Mouse (Mus musculus) MEL (cell line): ENCODE data around the gene Col15a1. TPM values are rescaled to one million over a fixed set of nuclear protein-coding genes. Genes with fewer than 3 reads are reported as not detected.

ENCODE experiments used
- DNase-seq: peaks from one replicate; pipeline ENCODE4 v3.0.0; 2011; ENCODE audit warnings: low read depth, low spot score
- H3K27ac ChIP-seq: 2 replicates; pipeline ENCODE4 v1.5.1; 2012; ENCODE audit warnings: low read depth, mild to moderate bottlenecking, control low read depth, low read length, moderate library complexity; ENCODE audit not compliant: control insufficient read depth
- H3K27me3 ChIP-seq, 2 experiments: fragments of 150-350 bp in 1 of 2; sonication (generic) in 1 of 2; 2 replicates each; pipeline ENCODE4 v1.6.1; 2012; ENCODE audit warnings: low read length in 2 of 2, mild to moderate bottlenecking in 2 of 2, improper control_type of control experiment in 1 of 2, moderate library complexity in 1 of 2; ENCODE audit not compliant: insufficient read depth in 2 of 2, control insufficient read depth in 1 of 2
- H3K36me3 ChIP-seq, 2 experiments: 2 replicates each; pipeline ENCODE4 v1.6.1; 2012 to 2014; ENCODE audit warnings: low read length in 2 of 2, improper control_type of control experiment in 1 of 2, inconsistent platforms in 1 of 2, mild to moderate bottlenecking in 1 of 2; ENCODE audit not compliant: insufficient read depth in 2 of 2, control insufficient read depth in 1 of 2
- H3K4me1 ChIP-seq, 2 experiments: fragments of 150-350 bp in 1 of 2; sonication (generic) in 1 of 2; 2 replicates each; pipeline ENCODE4 v1.6.1; 2012; ENCODE audit warnings: low read length in 2 of 2, improper control_type of control experiment in 1 of 2, mild to moderate bottlenecking in 1 of 2; ENCODE audit not compliant: insufficient read depth in 2 of 2, control insufficient read depth in 1 of 2
- H3K4me3 ChIP-seq, 2 experiments: fragments of 150-350 bp in 1 of 2; sonication (generic) in 1 of 2; 2 replicates each; pipeline ENCODE4 v1.5.1; 2012; ENCODE audit warnings: low read depth in 2 of 2, low read length in 2 of 2, mild to moderate bottlenecking in 2 of 2, moderate library complexity in 2 of 2, control low read depth in 1 of 2, improper control_type of control experiment in 1 of 2; ENCODE audit not compliant: control insufficient read depth in 1 of 2, insufficient read depth in 1 of 2
- H3K79me2 ChIP-seq: 2 replicates; pipeline ENCODE4 v1.6.1; 2012; ENCODE audit warnings: mild to moderate bottlenecking, low read length, moderate library complexity; ENCODE audit not compliant: control insufficient read depth, poor library complexity, insufficient read depth
- H3K9ac ChIP-seq: 2 replicates; pipeline ENCODE4 v1.6.1; 2012; ENCODE audit warnings: low read depth, mild to moderate bottlenecking, control low read depth, low read length, moderate library complexity; ENCODE audit not compliant: control insufficient read depth, poor library complexity, severe bottlenecking
- H3K9me3 ChIP-seq: fragments of 150-350 bp; sonication (generic); replicated peaks from 2 replicates; pipeline ENCODE4 v1.6.1; 2012; ENCODE audit warnings: mild to moderate bottlenecking, low read length, improper control_type of control experiment, moderate library complexity; ENCODE audit not compliant: insufficient read depth
- BHLHE40 ChIP-seq: IDR thresholded peaks from 2 replicates; pipeline ENCODE4 v1.6.1; 2012; ENCODE audit warnings: low read depth, mild to moderate bottlenecking, inconsistent platforms, low read length, improper control_type of control experiment, borderline replicate concordance
- CHD1 ChIP-seq: IDR thresholded peaks from 2 replicates; pipeline ENCODE4 v1.6.1; 2012; ENCODE audit warnings: low read depth, mild to moderate bottlenecking, inconsistent platforms, low read length, improper control_type of control experiment
- CHD2 ChIP-seq: IDR thresholded peaks from 2 replicates; pipeline ENCODE4 v1.6.1; 2011; ENCODE audit warnings: low read length, improper control_type of control experiment
- CTCF ChIP-seq, 3 experiments: IDR thresholded peaks in 2 of 3; conservative IDR thresholded peaks in 1 of 3; 2 replicates each; pipeline ENCODE4 v1.5.1; 2011 to 2012; ENCODE audit warnings: low read length in 3 of 3, low read depth in 2 of 3, mild to moderate bottlenecking in 2 of 3, improper control_type of control experiment in 1 of 3, inconsistent platforms in 1 of 3, mixed read lengths in 1 of 3, moderate library complexity in 1 of 3; ENCODE audit not compliant: control insufficient read depth in 1 of 3, insufficient read depth in 1 of 3, poor library complexity in 1 of 3, severe bottlenecking in 1 of 3
- E2F4 ChIP-seq: IDR thresholded peaks from 2 replicates; pipeline ENCODE4 v1.6.1; 2011; ENCODE audit warnings: low read depth, low read length, improper control_type of control experiment, borderline replicate concordance
- ELF1 ChIP-seq: IDR thresholded peaks from 2 replicates; pipeline ENCODE4 v1.6.1; 2014; ENCODE audit warnings: low read depth, mild to moderate bottlenecking, inconsistent platforms, low read length, improper control_type of control experiment, moderate library complexity
- ETS1 ChIP-seq: IDR thresholded peaks from 2 replicates; pipeline ENCODE4 v1.6.1; 2012; ENCODE audit warnings: low read depth, mild to moderate bottlenecking, inconsistent platforms, low read length, improper control_type of control experiment, moderate library complexity
- GABPA ChIP-seq: IDR thresholded peaks from 2 replicates; pipeline ENCODE4 v1.6.1; 2012; ENCODE audit warnings: low read depth, mild to moderate bottlenecking, inconsistent platforms, low read length, improper control_type of control experiment, moderate library complexity
- HCFC1 ChIP-seq: IDR thresholded peaks from 2 replicates; pipeline ENCODE4 v1.6.1; 2012; ENCODE audit warnings: low read depth, mild to moderate bottlenecking, inconsistent platforms, low read length, improper control_type of control experiment, moderate library complexity
- KAT2A ChIP-seq: conservative IDR thresholded peaks from 2 replicates; pipeline ENCODE4 v1.6.1; 2012; ENCODE audit warnings: low read depth, low read length, improper control_type of control experiment, inconsistent platforms
- MAFK ChIP-seq: IDR thresholded peaks from 2 replicates; pipeline ENCODE4 v1.6.1; 2011; ENCODE audit warnings: low read depth, mild to moderate bottlenecking, low read length, improper control_type of control experiment, borderline replicate concordance
- MAX ChIP-seq: IDR thresholded peaks from 2 replicates; pipeline ENCODE4 v1.6.1; 2011; ENCODE audit warnings: low read length, improper control_type of control experiment
- MEF2A ChIP-seq: IDR thresholded peaks from 2 replicates; pipeline ENCODE4 v1.6.1; 2014; ENCODE audit warnings: low read depth, mild to moderate bottlenecking, inconsistent platforms, low read length, improper control_type of control experiment; ENCODE audit not compliant: poor library complexity, insufficient replicate concordance, severe bottlenecking; ENCODE audit errors: extremely low read depth
- MXI1 ChIP-seq: IDR thresholded peaks from 2 replicates; pipeline ENCODE4 v1.6.1; 2011; ENCODE audit warnings: mild to moderate bottlenecking, low read depth, low read length, improper control_type of control experiment
- MYB ChIP-seq: IDR thresholded peaks from 2 replicates; pipeline ENCODE4 v1.6.1; 2011; ENCODE audit warnings: mild to moderate bottlenecking, low read depth, low read length, improper control_type of control experiment
- NELFE ChIP-seq: IDR thresholded peaks from 2 replicates; pipeline ENCODE4 v1.6.1; 2011; ENCODE audit warnings: low read depth, low read length, improper control_type of control experiment
- NRF1 ChIP-seq: IDR thresholded peaks from 2 replicates; pipeline ENCODE4 v1.6.1; 2014; ENCODE audit warnings: low read depth, mild to moderate bottlenecking, inconsistent platforms, low read length, improper control_type of control experiment, moderate library complexity; ENCODE audit not compliant: poor library complexity, insufficient read depth, severe bottlenecking
- POLR2A ChIP-seq, 2 experiments: IDR thresholded peaks; 2 replicates each; pipeline ENCODE4 v1.6.1; 2011 to 2012; ENCODE audit warnings: low read length in 2 of 2, mild to moderate bottlenecking in 2 of 2, control low read depth in 1 of 2, improper control_type of control experiment in 1 of 2, low read depth in 1 of 2, moderate library complexity in 1 of 2; ENCODE audit not compliant: control insufficient read depth in 1 of 2, insufficient read depth in 1 of 2, poor library complexity in 1 of 2
- POLR2AphosphoS5 ChIP-seq: IDR thresholded peaks from 2 replicates; pipeline ENCODE4 v1.6.1; 2012; ENCODE audit warnings: low read depth, borderline replicate concordance, mild to moderate bottlenecking, inconsistent platforms, low read length, moderate library complexity, mixed read lengths
- SMC3 ChIP-seq: IDR thresholded peaks from 2 replicates; pipeline ENCODE4 v1.6.1; 2011; ENCODE audit warnings: low read depth, low read length, improper control_type of control experiment
- TAL1 ChIP-seq: IDR thresholded peaks from 2 replicates; pipeline ENCODE4 v1.6.1; 2012; ENCODE audit warnings: mild to moderate bottlenecking, inconsistent platforms, low read length, moderate library complexity, mixed read lengths
- UBTF ChIP-seq: IDR thresholded peaks from 2 replicates; pipeline ENCODE4 v1.6.1; 2012; ENCODE audit warnings: low read depth, mild to moderate bottlenecking, inconsistent platforms, low read length, improper control_type of control experiment, moderate library complexity, borderline replicate concordance; ENCODE audit not compliant: insufficient read depth
- USF1 ChIP-seq: IDR thresholded peaks from 2 replicates; pipeline ENCODE4 v1.6.1; 2014; ENCODE audit warnings: low read depth, mild to moderate bottlenecking, inconsistent platforms, low read length, improper control_type of control experiment, moderate library complexity
- ZKSCAN1 ChIP-seq: IDR thresholded peaks from 2 replicates; pipeline ENCODE4 v1.6.1; 2012; ENCODE audit warnings: low read depth, mild to moderate bottlenecking, inconsistent platforms, low read length, improper control_type of control experiment, moderate library complexity
- ZMIZ1 ChIP-seq: IDR thresholded peaks from 2 replicates; pipeline ENCODE4 v1.6.1; 2012; ENCODE audit warnings: low read depth, mild to moderate bottlenecking, inconsistent platforms, low read length, improper control_type of control experiment, moderate library complexity
- ZNF384 ChIP-seq: IDR thresholded peaks from 2 replicates; pipeline ENCODE4 v1.6.1; 2012; ENCODE audit warnings: low read depth, mild to moderate bottlenecking, inconsistent platforms, low read length, improper control_type of control experiment
- polyA plus RNA-seq, 2 experiments: library from polyadenylated mRNA; stranded (reverse) in 1 of 2; unstranded in 1 of 2; fragments of >175 nt in 1 of 2; fragments of >200 nt in 1 of 2; gene quantifications; 2 replicates each; pipeline versions ENCODE4 v1.2.1 to v1.2.4; 2012; ENCODE audit warnings: low replicate concordance in 2 of 2, low read depth in 1 of 2; ENCODE audit not compliant: insufficient read length in 2 of 2, insufficient read depth in 1 of 2, missing spikeins in 1 of 2
- total RNA-seq: library from RNA; depleted of rRNA; stranded (reverse); fragments of 300-350 nt; gene quantifications from 2 replicates; pipeline ENCODE4 v1.2.3, GENCODE M21; 2012

The Col15a1 gene
- total and polyA plus RNA-seq, 3 experiments = 2.2 to 2.6 TPM; not detected in 1

- Histone ChIP-seq H3K27me3 (no peaks in the 10 kb centered on the region), H3K9ac (no peak overlapping the region), H3K79me2 (no peaks in the 10 kb centered on the region), H3K27ac (peak overlapping the region; percentile 89), H3K9me3 (no peaks in the 10 kb centered on the region), H3K4me1 (peaks cover 12 to 30% of the 10 kb centered on the region in 2 experiments), H3K4me3 (no peak overlapping the region), H3K36me3 (peaks cover 0 to 15% of the 10 kb centered on the region in 2 experiments; a peak in 2 of 4 replicates)
- DNase-seq = no peak
- TF ChIP-seq MXI1 (no peak), NRF1 (no peak), ZKSCAN1 (no peak), USF1 (no peak), ZNF384 (no peak), ZMIZ1 (no peak), CHD2 (no peak), MAFK (no peak), UBTF (no peak), ETS1 (no peak), E2F4 (no peak), BHLHE40 (no peak), CHD1 (no peak), MEF2A (no peak), HCFC1 (no peak), GABPA (no peak), KAT2A (no peak)
These were observed 87.6 kb downstream of the Col15a1 start for GRCm38 (mm10) chr4:47295547-47295946.

GRCm38 (mm10) chr4:47300701-47301100 lies 92.7 kb downstream of the Col15a1 start:
- no peak overlapping the region for H3K27ac ChIP-seq
- H3K4me3 ChIP-seq = no peak overlapping the region
- H3K4me1 ChIP-seq = peaks cover 4 to 21% of the 10 kb centered on the region in 2 experiments
- no peaks in the 10 kb centered on the region for H3K9me3 ChIP-seq
- H3K9ac ChIP-seq = no peak overlapping the region
- H3K27me3 ChIP-seq = no peaks in the 10 kb centered on the region
- no peaks in the 10 kb centered on the region for H3K79me2 ChIP-seq
- peaks cover 0 to 15% of the 10 kb centered on the region in 2 experiments; a peak in 2 of 4 replicates for H3K36me3 ChIP-seq
- no peak for DNase-seq
- no peak for TF ChIP-seq ELF1
- TF ChIP-seq TAL1 = no peak
- TF ChIP-seq MYB = no peak
- no peak for TF ChIP-seq SMC3
- TF ChIP-seq POLR2AphosphoS5 = no peak
- TF ChIP-seq CHD2 = no peak
- no peak for TF ChIP-seq POLR2A (IDR thresholded peaks at IDR 0.05; ENCODE audit: control insufficient read depth in 1 of 2, insufficient read depth in 1 of 2, low read depth in 1 of 2, low read length in 2 of 2, poor library complexity in 1 of 2)
- no peak for TF ChIP-seq UBTF
- TF ChIP-seq ZMIZ1 = no peak
- no peak for TF ChIP-seq CTCF (IDR thresholded peaks at IDR 0.05 in 2 of 3, conservative IDR thresholded peaks at IDR 0.05 in 1 of 3; ENCODE audit: control insufficient read depth in 1 of 3, insufficient read depth in 1 of 3, low read depth in 2 of 3, low read length in 3 of 3, poor library complexity in 1 of 3, severe bottlenecking in 1 of 3)
- TF ChIP-seq MEF2A = no peak
- TF ChIP-seq ZNF384 = no peak
- TF ChIP-seq NELFE = no peak
- no peak for TF ChIP-seq MAFK
- no peak for TF ChIP-seq MAX
- no peak for TF ChIP-seq ETS1
- no peak for TF ChIP-seq BHLHE40
- no peak for TF ChIP-seq E2F4
